Mouse (Mus musculus) thymus, adult 2 months (tissue): ENCODE results near the gene Nop9.

ENCODE experiments used
- CTCF ChIP-seq: fragments of 200-500 bp; IDR thresholded peaks from 2 replicates; pipeline ENCODE4 v1.5.1; 2012; ENCODE audit warnings: mild to moderate bottlenecking, control low read depth, low read length, moderate library complexity, borderline replicate concordance; ENCODE audit not compliant: control insufficient read depth, poor library complexity, insufficient read depth; ENCODE audit errors: extremely low read depth
- POLR2A ChIP-seq: fragments of 200-500 bp; IDR thresholded peaks from 2 replicates; pipeline ENCODE4 v1.6.1; 2012; ENCODE audit warnings: mild to moderate bottlenecking, low read length, control low read depth, moderate library complexity; ENCODE audit not compliant: control insufficient read depth, poor library complexity, insufficient read depth; ENCODE audit errors: extremely low read depth

DNA sequence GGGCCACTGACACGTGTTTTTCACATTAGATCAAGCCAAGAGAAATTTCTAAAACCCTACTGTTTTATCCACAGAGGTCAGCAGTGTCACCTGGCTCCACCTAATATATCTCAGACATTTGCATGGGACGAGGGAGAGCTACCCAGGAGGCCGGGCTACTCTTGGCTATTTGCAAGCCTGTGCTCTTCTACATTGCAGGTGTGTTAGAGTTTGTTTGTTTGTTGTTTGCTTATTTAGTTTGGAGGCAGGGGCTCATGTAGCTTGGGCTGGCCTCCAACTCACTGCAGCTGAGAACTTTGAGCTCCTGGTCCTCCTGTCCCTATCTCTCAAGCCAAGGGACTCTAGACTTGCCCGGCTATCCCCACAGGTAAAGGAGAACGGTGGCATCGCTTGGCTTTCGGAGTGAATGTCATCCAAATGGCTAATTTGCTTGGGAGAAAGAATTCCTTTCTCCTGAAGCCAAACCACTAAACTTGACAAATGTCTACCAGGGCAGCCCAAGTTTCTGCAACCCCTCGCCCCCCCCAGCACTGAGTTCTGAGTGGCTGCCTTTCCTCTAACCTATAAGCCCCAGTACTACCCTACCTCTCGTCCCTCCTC is 37.0 kb downstream of the Nop9 start:
- no peak for TF ChIP-seq CTCF
- no peak for TF ChIP-seq POLR2A
